ENCODE assay signal across 13 mouse cellular contexts in the genomic region with DNA sequence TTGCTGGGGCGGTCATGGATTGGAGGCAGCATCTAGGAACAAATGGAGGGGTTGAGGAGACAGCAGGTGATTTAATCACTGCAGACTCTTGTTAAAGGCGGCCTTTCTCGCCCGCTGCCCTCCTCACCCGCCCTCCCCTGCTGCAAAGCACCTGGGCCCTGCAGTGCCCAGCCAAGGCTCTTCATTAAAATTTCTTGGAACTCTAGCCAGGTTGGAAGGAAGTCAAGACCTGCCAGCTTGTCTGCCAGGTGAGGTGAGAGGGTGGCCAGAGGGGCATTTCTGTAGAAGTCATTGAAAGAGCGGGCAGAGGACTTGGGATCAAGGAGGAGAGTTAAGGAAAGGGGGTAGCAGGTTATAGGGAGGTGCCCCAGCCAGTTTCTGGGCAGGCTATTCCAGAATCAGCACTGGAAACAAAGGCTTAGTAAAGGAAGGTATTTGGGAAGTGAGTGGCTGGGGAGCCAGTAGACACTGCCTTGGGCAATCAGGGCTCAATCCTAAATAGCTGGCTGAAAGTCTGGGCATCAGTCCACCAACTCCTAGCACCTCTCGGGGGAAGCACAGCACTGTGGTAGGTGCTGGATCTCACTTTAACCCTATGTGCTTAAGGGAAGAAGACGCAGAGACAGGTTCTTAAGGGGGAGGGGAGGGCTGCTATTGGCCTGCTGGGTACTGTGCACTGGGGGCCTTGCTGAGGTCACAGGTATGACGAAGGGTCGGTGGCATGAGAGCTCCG. TPM values are rescaled to one million over a fixed set of nuclear protein-coding genes. Genes with fewer than 3 reads are reported as not detected.
A peak's percentile ranks its signal among the peaks of the same experiment; 100 is the strongest.
DNase-seq lines count a peak whose midpoint lies in the region; ATAC-seq and TF ChIP-seq lines count a peak whose summit lies in the region.
"Had no signal": no experiment of that assay in that cellular context is flagged by ENCODE, and none has a peak within 500 bp of the region (broad histone marks: within the 10 kb centered on the region; RNA-seq: fewer than 3 reads in every experiment).

No protein-coding gene starts in this region.

- H3K9ac ChIP-seq in midbrain, embryonic 15.5 days = no peak overlapping the region
- H3K9ac ChIP-seq: embryonic facial prominence, embryonic 13.5 days; limb, embryonic 15.5 days; lung, embryonic 15.5 days had no signal

- 0 out of 2 replicates have a peak, but pooled peaks have one; percentile 13 for ATAC-seq in midbrain, embryonic 15.5 days (replicated peaks)

- WGBS in kidney, adult 2 months = 52% methylated on average over 11 of the region's 11 CpGs
- 60% methylated on average over 11 of the region's 11 CpGs for whole genome bisulfite sequencing in midbrain, embryonic 15.5 days

- intact Hi-C loops in left cerebral cortex, postnatal 4 days (cut with DNase I) = no loop called here
- intact Hi-C loops in left cerebral cortex, postnatal 14 days (cut with DNase I) = no loop called here

- H3K36me3 ChIP-seq in kidney, adult 2 months (ENCODE audit: control insufficient read depth, insufficient read depth, low read length) = no peaks in the 10 kb centered on the region
- H3K36me3 ChIP-seq in midbrain, embryonic 15.5 days (replicated peaks) = no peaks in the 10 kb centered on the region
- H3K36me3 ChIP-seq: embryonic facial prominence, embryonic 13.5 days; limb, embryonic 15.5 days; lung, embryonic 15.5 days had no signal

- H3K4me3 ChIP-seq in kidney, adult 2 months (ENCODE audit: insufficient read depth, low read depth, low read length) = no peak overlapping the region
- no peak overlapping the region for H3K4me3 ChIP-seq in midbrain, embryonic 15.5 days
- H3K4me3 ChIP-seq: embryonic facial prominence, embryonic 13.5 days; limb, embryonic 15.5 days; lung, embryonic 15.5 days had no signal

- H3K9me3 ChIP-seq in midbrain, embryonic 15.5 days = no peaks in the 10 kb centered on the region
- H3K9me3 ChIP-seq: embryonic facial prominence, embryonic 13.5 days; limb, embryonic 15.5 days; lung, embryonic 15.5 days had no signal

- DNase-seq in left cerebral cortex, postnatal 4 days = peak; percentile 55
- no peak for DNase-seq in left cerebral cortex, postnatal 14 days (ENCODE audit: low spot score in 2 of 2)
- DNase-seq in cerebellum, postnatal 25 days = peak; percentile 23 to 57
- DNase-seq in kidney, adult 2 months = peak; percentile 81
- DNase-seq in frontal cortex, postnatal 10 days (ENCODE audit: low spot score in 2 of 2) = no peak
- no peak for DNase-seq in ovary, postnatal 14 days (ENCODE audit: low spot score)
- DNase-seq in layer of hippocampus, adult 9-10 months (ENCODE audit: low spot score) = no peak
- DNase-seq: heart, postnatal 10 days; thymus, adult 2 months had no signal

- no peak overlapping the region for H3K4me2 ChIP-seq in midbrain, embryonic 15.5 days
- H3K4me2 ChIP-seq: embryonic facial prominence, embryonic 13.5 days; limb, embryonic 15.5 days; lung, embryonic 15.5 days had no signal

- 0 out of 2 replicates have a peak, but pooled peaks cover 3% of the 10 kb centered on the region for H3K4me1 ChIP-seq in kidney, adult 2 months (ENCODE audit: control insufficient read depth, insufficient read depth, low read length)
- H3K4me1 ChIP-seq in midbrain, embryonic 15.5 days = peaks cover 39% of the 10 kb centered on the region

- no peaks in the 10 kb centered on the region for H3K27me3 ChIP-seq in kidney, adult 2 months (replicated peaks; ENCODE audit: control insufficient read depth, insufficient read depth, low read length)
- H3K27me3 ChIP-seq in midbrain, embryonic 15.5 days (replicated peaks) = no peaks in the 10 kb centered on the region
- H3K27me3 ChIP-seq: limb, embryonic 15.5 days had no signal

- H3K27ac ChIP-seq in kidney, adult 2 months (ENCODE audit: insufficient read depth, low read depth, low read length) = no peak overlapping the region; the same call in 1 of the 2 replicates
- H3K27ac ChIP-seq in midbrain, embryonic 15.5 days = peak overlapping the region; percentile 24; the same call in 1 of the 2 replicates
- H3K27ac ChIP-seq: embryonic facial prominence, embryonic 13.5 days; limb, embryonic 15.5 days; lung, embryonic 15.5 days had no signal

- TF ChIP-seq POLR2A in kidney, adult 2 months (IDR thresholded peaks at IDR 0.05; ENCODE audit: low read depth, low read length) = no peak

- TF ChIP-seq CTCF in kidney, adult 2 months (conservative IDR thresholded peaks at IDR 0.05; ENCODE audit: insufficient read depth, insufficient read length, low read depth, low read length) = no peak

RNA-seq across cellular contexts. Expression of a gene that starts 29.8 kb away (rescaled TPM):
- total RNA-seq in left cerebral cortex, postnatal 4 days (2021) = 10 to 100 TPM; 32.8 to 39.3 TPM
- 10 to 100 TPM; 23.7 to 26.1 TPM for total RNA-seq in left cerebral cortex, postnatal 14 days (2021)
- 16.7 and 17.6 TPM in 2 replicates for polyA plus RNA-seq in kidney, adult 2 months (2012; rRNA removed)
- 68.0 and 68.2 TPM in 2 replicates for polyA plus RNA-seq in midbrain, embryonic 15.5 days (2015; fragmentation: Nextera tagmentation; extraction: Ambion mirVana)

Comparison
In these comparisons a context has a peak if more than half of its experiments do, and no peak if none do; other contexts are left out.
1. DNase-seq: peak in left cerebral cortex, postnatal 4 days (single experiment), cerebellum, postnatal 25 days (2 of 2) and kidney, adult 2 months (single experiment); none in left cerebral cortex, postnatal 14 days (0 of 2), frontal cortex, postnatal 10 days (0 of 2), ovary, postnatal 14 days (single experiment) and layer of hippocampus, adult 9-10 months (single experiment).